Mouse (Mus musculus) lung, adult 2 months (tissue): ENCODE measurements around the gene Wdr17. TPM values are rescaled to one million over a fixed set of nuclear protein-coding genes. Genes with fewer than 3 reads are reported as not detected.
"Not testable (repeated sequence)": the region's sequence is repeated elsewhere in the genome, so short reads cannot be mapped to it uniquely, and the experiment has no call there.

Experiments used
- DNase-seq: peaks from one replicate; pipeline ENCODE4 v3.0.0; 2022
- H3K4me1 ChIP-seq: fragments of 200-500 bp; 2 replicates; pipeline ENCODE4 v1.6.1; 2011; ENCODE audit warnings: low read length; ENCODE audit not compliant: control insufficient read depth, insufficient read depth
- H3K4me3 ChIP-seq: fragments of 200-500 bp; replicated peaks from 2 replicates; pipeline ENCODE3; 2011; ENCODE audit warnings: low read depth, mild to moderate bottlenecking, control low read depth, low read length; ENCODE audit errors: extremely low read depth
- CTCF ChIP-seq: fragments of 200-500 bp; IDR thresholded peaks from 2 replicates; pipeline ENCODE4 v1.5.1; 2011; ENCODE audit warnings: mild to moderate bottlenecking, low read length, control low read depth; ENCODE audit not compliant: insufficient read depth
- POLR2A ChIP-seq: fragments of 200-500 bp; IDR thresholded peaks from 2 replicates; pipeline ENCODE4 v1.6.1; 2011; ENCODE audit warnings: low read depth, mild to moderate bottlenecking, control low read depth, low read length, borderline replicate concordance; ENCODE audit errors: extremely low read depth
- WGBS: fragments of 180-500 bp; shearing (Covaris S2); methylation state at CpG from one replicate; pipeline ENCODE4 v1.1.7; 2018; 5-methylcytosine and 5-hydroxymethylcytosine counted together
- polyA plus RNA-seq: library from polyadenylated mRNA; depleted of rRNA; stranded (reverse); fragments of >200 nt; gene quantifications from 2 replicates; pipeline ENCODE4 v1.2.3, GENCODE M21; 2012

Gene Wdr17
- polyA plus RNA-seq, 1 experiment: not detected

DNA sequence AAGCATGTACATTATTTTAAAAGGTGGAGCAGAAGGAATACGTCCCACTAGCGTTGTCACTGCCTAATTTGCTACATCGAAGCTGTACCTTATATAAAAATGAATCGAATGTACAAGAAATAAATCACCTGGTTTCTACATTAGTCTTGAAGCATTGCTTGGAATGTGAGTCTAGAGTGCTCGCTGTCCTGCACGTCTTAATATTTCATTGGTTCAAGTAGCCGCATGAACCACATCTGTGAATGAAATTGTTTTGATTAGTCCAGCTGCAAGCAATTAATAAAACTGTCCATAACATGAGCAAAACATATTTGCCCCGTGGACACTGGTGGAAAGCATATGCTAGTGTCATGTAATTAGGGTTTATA, 162.3 kb downstream of the Wdr17 start:
- WGBS: 16% methylated on average over 8 of the region's 8 CpGs
- Histone ChIP-seq H3K4me1 (peaks cover 3% of the 10 kb centered on the region; the same call in 1 of the 2 replicates), H3K4me3 (no peak overlapping the region)
- TF ChIP-seq CTCF (no peak), POLR2A (no peak)
- DNase-seq: no peak

DNA sequence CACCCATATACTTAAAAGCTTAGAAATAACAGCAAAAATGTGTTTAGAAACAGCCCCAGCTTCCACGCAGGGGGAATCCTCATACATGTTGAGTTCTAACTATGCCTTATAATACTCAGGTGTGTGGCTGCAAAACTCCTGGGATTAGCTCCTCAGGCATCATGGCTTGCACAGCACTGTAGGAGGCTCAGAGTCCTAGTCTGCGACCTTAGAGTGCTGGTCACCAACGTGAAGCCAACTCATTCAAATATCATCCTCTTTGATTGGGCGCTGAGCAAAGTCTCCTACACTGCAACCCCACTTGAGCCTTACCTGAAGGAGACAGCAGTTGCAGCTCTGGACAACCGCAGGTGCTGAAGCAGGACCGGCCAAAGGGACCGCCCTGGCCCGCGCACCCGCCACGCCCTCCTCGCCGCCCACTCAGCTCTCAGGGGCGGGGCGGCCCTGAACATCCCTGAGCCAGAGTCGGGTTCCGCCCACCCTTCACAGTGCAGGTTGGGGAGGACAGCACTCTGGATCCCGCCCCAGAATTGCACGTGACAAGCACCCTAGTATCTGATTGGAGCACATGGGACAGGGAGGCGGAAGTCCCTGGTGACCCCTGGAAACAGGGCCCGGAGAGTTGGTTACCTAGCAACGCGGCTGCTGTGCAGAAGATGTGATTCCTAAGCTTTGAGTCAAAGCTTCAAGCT, 162.9 kb downstream of the Wdr17 start:
- no peak overlapping the region for H3K4me3 ChIP-seq
- WGBS: 4% methylated on average over 23 of the region's 23 CpGs
- DNase-seq: peak; percentile 49
- H3K4me1 ChIP-seq: peaks cover 3% of the 10 kb centered on the region; the same call in 1 of the 2 replicates
- TF ChIP-seq POLR2A (no peak), CTCF (no peak)

DNA sequence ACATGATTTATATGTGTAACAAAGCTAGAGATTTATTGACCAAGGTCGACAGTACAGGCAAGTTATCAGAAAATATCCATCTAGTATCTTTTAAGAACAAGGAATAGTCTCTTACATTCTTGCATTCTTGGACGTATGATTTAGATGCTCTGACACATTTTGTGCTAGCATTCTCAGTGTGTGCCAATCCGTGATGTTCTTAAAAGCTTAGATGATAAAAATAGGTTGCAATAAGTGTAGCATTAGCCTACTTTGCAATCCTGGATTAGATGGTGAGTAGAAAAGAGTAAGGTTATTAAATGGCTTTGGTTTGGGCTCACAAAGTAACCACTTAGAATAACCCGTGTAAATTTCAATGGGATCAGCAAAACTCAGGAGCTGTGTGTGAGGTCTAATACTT, 168.5 kb downstream of the Wdr17 start:
- WGBS: 65% methylated on average over 4 of the region's 4 CpGs

DNA sequence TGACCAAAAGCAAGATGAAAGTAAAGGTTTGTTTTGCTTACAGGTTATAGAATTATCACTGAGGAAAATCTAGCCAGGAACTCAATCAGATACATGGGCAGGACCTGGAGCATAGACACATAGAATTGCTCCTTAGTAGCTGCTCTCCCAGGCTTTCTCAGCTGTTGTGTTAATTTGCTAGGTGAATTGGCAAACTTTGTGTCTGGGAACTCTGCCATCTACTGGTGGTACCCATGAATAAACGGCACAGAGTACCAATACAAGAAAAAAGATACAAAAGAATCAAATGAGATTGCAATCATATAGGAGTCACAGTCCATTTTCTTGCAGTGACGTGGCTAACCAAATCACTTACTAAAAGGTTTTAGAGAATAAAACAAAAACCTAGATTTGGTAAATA, 181.2 kb downstream of the Wdr17 start:
- DNase-seq: no peak
- no peak for TF ChIP-seq CTCF
- TF ChIP-seq POLR2A: no peak
- WGBS: 51% methylated on average over 2 of the region's 2 CpGs
- no peaks in the 10 kb centered on the region for H3K4me1 ChIP-seq
- H3K4me3 ChIP-seq: no peak overlapping the region

More for the DNA sequence above, 168.5 kb downstream of the Wdr17 start:
- no peak for DNase-seq
- H3K4me1 ChIP-seq: no peaks in the 10 kb centered on the region
- H3K4me3 ChIP-seq: no peak overlapping the region
- TF ChIP-seq CTCF: no peak

DNA sequence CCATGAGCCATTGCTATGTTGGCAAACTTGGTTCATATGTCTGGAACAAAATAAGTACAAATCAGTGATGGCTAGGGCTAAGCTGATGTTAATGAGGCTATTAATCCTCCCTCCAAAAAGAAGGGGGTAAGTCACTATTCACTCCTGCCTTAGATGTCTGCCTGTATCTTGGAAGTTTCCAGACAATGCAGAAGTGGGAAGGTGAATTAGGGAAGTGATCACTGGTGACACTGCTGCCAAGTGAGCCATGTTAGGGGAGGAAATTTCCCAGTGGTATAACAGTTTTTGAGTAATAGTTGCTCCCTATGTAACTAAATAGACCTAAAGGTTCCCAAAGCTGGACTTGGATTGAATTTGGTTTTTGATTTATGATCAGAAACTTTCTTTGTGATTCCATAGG, 215.2 kb downstream of the Wdr17 start:
- no peaks in the 10 kb centered on the region for H3K4me1 ChIP-seq
- DNase-seq: no peak
- H3K4me3 ChIP-seq: no peak overlapping the region
- TF ChIP-seq POLR2A (no peak), CTCF (no peak)

DNA sequence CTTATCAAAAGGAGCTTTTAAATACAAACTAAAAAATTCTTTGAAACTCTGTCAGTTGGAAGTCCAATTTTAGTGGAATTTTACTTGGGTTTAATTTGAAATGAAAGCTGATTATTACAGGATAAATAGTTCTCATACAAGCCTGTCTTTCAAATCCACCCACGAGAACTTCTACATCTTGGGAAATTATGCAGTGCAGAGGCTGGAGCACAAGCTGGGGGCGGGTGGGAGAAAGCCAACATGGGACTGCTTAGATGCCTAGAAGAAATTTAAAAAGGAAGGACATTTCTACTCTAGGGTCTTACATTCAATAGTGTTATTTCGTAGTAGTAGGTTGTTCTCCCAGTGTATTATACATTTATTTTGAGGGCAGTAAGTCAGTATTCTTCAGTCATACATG, 219.2 kb downstream of the Wdr17 start:
- Histone ChIP-seq H3K4me3 (no peak overlapping the region), H3K4me1 (no peaks in the 10 kb centered on the region)
- WGBS: 75% methylated on average over 3 of the region's 3 CpGs
- no peak for TF ChIP-seq POLR2A
- no peak for TF ChIP-seq CTCF
- DNase-seq: no peak

DNA sequence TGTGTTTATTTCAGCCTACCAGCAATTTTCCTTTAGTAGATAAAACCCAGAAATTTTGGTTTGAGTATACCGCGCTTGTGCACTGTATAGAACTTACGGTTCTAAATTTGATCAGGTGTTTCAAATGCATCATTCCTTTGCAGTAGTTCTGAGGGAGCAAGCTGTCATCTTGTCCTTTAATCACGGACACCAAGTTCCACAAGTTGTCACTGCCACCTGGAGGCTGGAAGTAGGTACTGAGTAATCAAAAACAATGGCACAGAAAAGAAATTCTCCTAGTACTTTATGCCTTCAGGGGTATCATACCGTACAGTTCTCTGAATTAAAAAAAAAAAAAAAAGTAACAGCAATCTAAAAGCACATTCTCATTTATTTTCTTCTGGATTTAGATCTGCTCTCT, 226.3 kb downstream of the Wdr17 start:
- TF ChIP-seq CTCF (peak; percentile 45), POLR2A (no peak)
- H3K4me1 ChIP-seq: no peaks in the 10 kb centered on the region
- no peak overlapping the region for H3K4me3 ChIP-seq
- DNase-seq: peak; percentile 23
- 25% methylated on average over 5 of the region's 5 CpGs for WGBS

DNA sequence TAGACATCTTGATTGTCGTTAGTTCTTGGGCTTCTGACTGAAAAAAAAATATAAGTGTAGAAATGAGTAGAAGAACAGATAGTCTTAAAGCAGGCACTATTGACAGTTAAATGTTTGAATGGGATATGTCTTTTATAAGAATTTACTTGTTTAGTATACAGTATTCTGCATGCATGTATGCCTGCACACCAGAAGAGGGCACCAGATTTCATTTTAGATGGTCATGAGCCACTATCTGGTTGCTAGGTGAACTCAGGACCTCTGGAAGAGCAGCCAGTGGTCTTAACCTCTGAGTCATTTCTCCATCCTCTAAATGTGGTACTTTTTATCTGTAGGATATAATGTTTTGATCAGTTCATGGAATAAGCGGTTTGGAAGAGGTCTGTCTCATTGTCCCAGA, 227.3 kb downstream of the Wdr17 start:
- WGBS: 75% methylated on average over 2 of the region's 2 CpGs
- DNase-seq: no peak
- Histone ChIP-seq H3K4me3 (no peak overlapping the region), H3K4me1 (no peaks in the 10 kb centered on the region)
- no peak for TF ChIP-seq POLR2A
- no peak for TF ChIP-seq CTCF

DNA sequence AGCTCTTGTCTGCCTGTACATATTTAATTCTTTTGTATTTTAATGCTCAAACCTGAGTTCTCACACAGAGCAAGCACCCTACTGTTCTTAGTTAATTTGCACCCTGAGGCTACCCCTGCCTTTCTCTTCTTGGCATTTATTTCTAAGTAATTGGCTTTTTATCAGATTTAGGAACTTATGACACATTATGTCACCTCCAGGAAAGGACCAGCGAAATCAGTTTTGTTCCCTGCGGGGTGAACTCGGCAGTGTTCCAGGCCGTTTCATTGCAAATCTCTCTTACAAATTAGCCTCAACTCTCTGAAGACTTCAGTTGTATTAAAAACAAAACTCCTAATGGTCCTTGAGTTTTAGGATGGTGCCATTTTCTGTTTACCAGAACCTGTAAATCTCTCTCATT, 248.3 kb downstream of the Wdr17 start:
- Histone ChIP-seq H3K4me1 (no peaks in the 10 kb centered on the region), H3K4me3 (no peak overlapping the region)
- TF ChIP-seq POLR2A: no peak
- TF ChIP-seq CTCF: no peak
- no peak for DNase-seq
- 84% methylated on average over 4 of the region's 4 CpGs for whole genome bisulfite sequencing

DNA sequence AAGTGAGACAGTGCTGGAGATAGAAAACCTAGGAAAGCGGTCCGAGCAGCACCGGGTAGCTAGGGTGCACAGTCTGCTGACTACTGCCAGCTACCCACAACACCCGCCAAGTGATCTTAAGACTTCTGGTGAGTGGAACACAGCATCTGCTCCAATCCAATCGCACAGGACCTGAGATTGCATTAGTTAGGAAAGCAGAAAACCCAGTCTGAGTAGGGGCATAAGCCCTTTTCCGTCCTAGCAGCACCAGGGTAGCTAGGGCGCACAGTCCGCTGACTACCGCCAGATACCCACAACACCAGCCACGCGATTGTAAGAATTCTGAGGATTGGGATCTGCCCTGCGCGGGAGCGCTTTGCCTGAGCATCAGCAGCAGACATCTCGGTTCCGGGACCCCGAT, 270.3 kb downstream of the Wdr17 start:
- 77% methylated on average over 17 of the region's 17 CpGs for WGBS
- H3K4me1 ChIP-seq, DNase-seq, H3K4me3 ChIP-seq: not testable (repeated sequence)

DNA sequence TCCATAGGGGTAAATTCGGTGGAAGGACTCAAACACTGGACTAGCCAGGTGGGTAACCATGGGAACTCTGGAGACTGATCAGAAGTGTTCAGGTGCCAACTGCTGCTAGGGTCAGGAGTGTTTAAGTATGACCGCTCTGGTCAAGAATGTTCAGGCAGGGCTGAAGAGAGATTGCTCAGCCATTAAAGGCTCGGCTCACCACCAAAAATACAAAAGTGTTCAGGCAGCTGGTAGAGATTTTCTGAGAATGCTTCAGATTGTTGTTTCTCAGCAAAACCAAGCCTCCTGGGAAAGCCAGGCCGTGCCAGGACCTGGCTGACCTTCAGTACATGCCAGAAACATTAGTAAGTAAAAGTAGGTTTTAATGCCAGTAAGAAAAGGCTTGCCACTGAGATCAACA, 276.7 kb downstream of the Wdr17 start:
- DNase-seq: no peak
- Histone ChIP-seq H3K4me1 (no peaks in the 10 kb centered on the region), H3K4me3 (no peak overlapping the region)
- WGBS: 49% methylated on average over 4 of the region's 4 CpGs
- TF ChIP-seq CTCF: no peak
- TF ChIP-seq POLR2A: no peak
